Mouse (Mus musculus) embryonic facial prominence, embryonic 14.5 days (tissue): ENCODE measurements around the gene Prkra. TPM values are rescaled to one million over a fixed set of nuclear protein-coding genes. Genes with fewer than 3 reads are reported as not detected.

ENCODE experiments used
- ATAC-seq: fragments of 200-750 bp; cut with Nextera tagmentation; 2 replicates; pipeline ENCODE4 v1.8.0; 2017; ENCODE audit warnings: low read depth, moderate number of reproducible peaks, moderate TSS enrichment
- DNase-seq: peaks from one replicate; pipeline ENCODE4 v3.0.0-alpha.2; 2015; ENCODE audit warnings: low spot score
- H3K27ac ChIP-seq: fragments of 300-500 bp; sonication (generic); replicated peaks from 2 replicates; pipeline ENCODE4 v1.5.1; 2014; ENCODE audit warnings: low read depth, mild to moderate bottlenecking, low read length, moderate library complexity
- H3K27me3 ChIP-seq: fragments of 300-500 bp; sonication (generic); replicated peaks from 2 replicates; pipeline ENCODE4 v1.6.1; 2014; ENCODE audit warnings: low read length; ENCODE audit not compliant: control insufficient read depth, insufficient read depth
- H3K36me3 ChIP-seq: fragments of 300-500 bp; sonication (generic); 2 replicates; pipeline ENCODE4 v1.6.1; 2014; ENCODE audit warnings: low read length, mixed read lengths; ENCODE audit not compliant: control insufficient read depth, insufficient read depth
- H3K4me1 ChIP-seq: fragments of 300-500 bp; sonication (generic); 2 replicates; pipeline ENCODE4 v1.6.1; 2014; ENCODE audit warnings: antibody characterized with exemption, low read length; ENCODE audit not compliant: control insufficient read depth, insufficient read depth
- H3K4me2 ChIP-seq: fragments of 300-500 bp; sonication (generic); 2 replicates; pipeline ENCODE4 v1.6.1; 2014; ENCODE audit warnings: low read depth, mild to moderate bottlenecking, low read length, moderate library complexity, mixed read lengths
- H3K4me3 ChIP-seq: fragments of 300-500 bp; sonication (generic); 2 replicates; pipeline ENCODE4 v1.5.1; 2014; ENCODE audit warnings: low read depth, mild to moderate bottlenecking, low read length
- H3K9ac ChIP-seq: fragments of 300-500 bp; sonication (generic); 2 replicates; pipeline ENCODE4 v1.6.1; 2014; ENCODE audit warnings: low read depth, mild to moderate bottlenecking, low read length, moderate library complexity, mixed read lengths
- H3K9me3 ChIP-seq: fragments of 300-500 bp; sonication (generic); 2 replicates; pipeline ENCODE4 v1.6.1; 2016; ENCODE audit warnings: low read length; ENCODE audit not compliant: control insufficient read depth
- WGBS: fragments of 180-500 bp; shearing (Covaris S2); extraction: QIAGEN DNeasy Blood & Tissue Kit; methylation state at CpG from one replicate; pipeline ENCODE4 v1.1.7; 2014; 5-methylcytosine and 5-hydroxymethylcytosine counted together
- polyA plus RNA-seq: library from polyadenylated mRNA; unstranded; fragments of >200 nt; fragmentation: Nextera tagmentation; extraction: Ambion mirVana; gene quantifications from 2 replicates; pipeline ENCODE4 v1.2.1, GENCODE M21; 2014

Gene Prkra
- polyA plus RNA-seq, 1 experiment from 2014 or later = 52.8 TPM

DNA sequence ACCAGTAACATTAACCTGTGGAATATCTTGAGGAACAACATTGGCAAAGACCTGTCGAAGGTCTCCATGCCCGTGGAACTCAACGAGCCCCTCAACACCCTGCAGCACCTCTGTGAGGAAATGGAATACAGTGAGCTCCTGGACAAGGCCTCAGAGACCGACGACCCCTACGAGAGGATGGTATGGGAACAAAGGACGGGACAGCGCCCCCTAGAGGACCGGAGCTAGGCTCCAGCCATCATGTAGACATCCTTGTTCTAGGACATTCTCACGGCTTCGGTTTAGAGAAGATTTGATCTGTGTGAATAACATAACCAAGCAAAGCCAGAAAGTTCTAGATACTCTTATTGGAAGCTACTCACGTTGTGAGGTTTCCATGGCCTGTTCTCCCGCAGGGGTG, 62.7 kb downstream of the Prkra start:
- H3K4me3 ChIP-seq = no peak overlapping the region
- H3K4me2 ChIP-seq = no peak overlapping the region
- H3K9me3 ChIP-seq = 0 out of 2 replicates have a peak, but pooled peaks cover 2% of the 10 kb centered on the region
- DNase-seq = no peak
- 94% methylated on average over 13 of the region's 13 CpGs for WGBS
- H3K36me3 ChIP-seq = no peaks in the 10 kb centered on the region
- H3K27ac ChIP-seq = no peak overlapping the region
- ATAC-seq = no peak
- H3K4me1 ChIP-seq = no peaks in the 10 kb centered on the region
- H3K27me3 ChIP-seq = no peaks in the 10 kb centered on the region
- H3K9ac ChIP-seq = no peak overlapping the region

Other genes with a start within 250 kb of the Prkra start
- gene Osbpl6, start 241.5 kb downstream of the Prkra start, polyA plus RNA-seq = 11.0 and 11.5 TPM in 2 replicates
- 0.56 TPM in 1 of 2 replicates, not detected in the other for gene Pjvk, start 461 bp upstream of the Prkra start, polyA plus RNA-seq
- 128 and 157 TPM in 2 replicates for gene Fkbp7, start 25.1 kb upstream of the Prkra start, polyA plus RNA-seq
- 11.9 and 13.3 TPM in 2 replicates for gene Plekha3, start 27.3 kb upstream of the Prkra start, polyA plus RNA-seq